Mouse (Mus musculus) right cerebral cortex, postnatal 36 days (tissue): ENCODE data around the gene Copg2.
"Not testable (repeated sequence)": the region's sequence is repeated elsewhere in the genome, so short reads cannot be mapped to it uniquely, and the experiment has no call there.

ENCODE experiments used
- DNase-seq, 2 experiments: peaks; one replicate each; pipeline ENCODE4 v3.0.0; 2022; ENCODE audit warnings: low spot score in 2 of 2, mixed read lengths in 1 of 2

Copg2 gene

GRCm38 (mm10) chr6:30832241-30832640, 64.4 kb downstream of the Copg2 start:
- no peak for DNase-seq

- DNase-seq: no peak
Measured at GRCm38 (mm10) chr6:30813626-30814025, 83.0 kb downstream of the Copg2 start.

GRCm38 (mm10) chr6:30805053-30805752, 91.4 kb downstream of the Copg2 start:
- DNase-seq: no peak

GRCm38 (mm10) chr6:30804389-30805052, 92.1 kb downstream of the Copg2 start:
- DNase-seq: peak; percentile 22 to 30

GRCm38 (mm10) chr6:30802915-30803314, 93.7 kb downstream of the Copg2 start:
- not testable (repeated sequence) for DNase-seq

- no peak for DNase-seq
Measured at GRCm38 (mm10) chr6:30751209-30751608, 145.4 kb downstream of the Copg2 start.

- no peak for DNase-seq
Measured at GRCm38 (mm10) chr6:30750482-30750881, 146.1 kb downstream of the Copg2 start.

- DNase-seq: no peak
Measured at GRCm38 (mm10) chr6:30749892-30750291, 146.7 kb downstream of the Copg2 start.

GRCm38 (mm10) chr6:30749042-30749689, 147.4 kb downstream of the Copg2 start:
- no peak for DNase-seq

- DNase-seq: no peak
Measured at GRCm38 (mm10) chr6:30748358-30748910, 148.2 kb downstream of the Copg2 start.

- no peak for DNase-seq
Measured at GRCm38 (mm10) chr6:30747631-30748357, 148.8 kb downstream of the Copg2 start.

- DNase-seq: no peak
Measured at GRCm38 (mm10) chr6:30745591-30745990, 151.0 kb downstream of the Copg2 start.

GRCm38 (mm10) chr6:30744846-30745245, 151.7 kb downstream of the Copg2 start:
- DNase-seq: no peak

- DNase-seq: peak in 1 of 2 experiments; percentile 38
Measured at GRCm38 (mm10) chr6:30739177-30739747, 157.3 kb downstream of the Copg2 start.

- DNase-seq: no peak
Measured at GRCm38 (mm10) chr6:30738464-30739006, 158.1 kb downstream of the Copg2 start.

- DNase-seq: peak; percentile 57 to 69
Measured at GRCm38 (mm10) chr6:30737548-30738463, 158.8 kb downstream of the Copg2 start.

GRCm38 (mm10) chr6:30736864-30737547, 159.6 kb downstream of the Copg2 start:
- DNase-seq: peak; percentile 56 to 63

- no peak for DNase-seq
Measured at GRCm38 (mm10) chr6:30736372-30736762, 160.2 kb downstream of the Copg2 start.

- no peak for DNase-seq
Measured at GRCm38 (mm10) chr6:30735728-30736371, 160.7 kb downstream of the Copg2 start.
